Mouse (Mus musculus): ENCODE measurements around the gene Numbl.
A peak's percentile ranks its signal among the peaks of the same experiment; 100 is the strongest.

Numbl gene

DNA sequence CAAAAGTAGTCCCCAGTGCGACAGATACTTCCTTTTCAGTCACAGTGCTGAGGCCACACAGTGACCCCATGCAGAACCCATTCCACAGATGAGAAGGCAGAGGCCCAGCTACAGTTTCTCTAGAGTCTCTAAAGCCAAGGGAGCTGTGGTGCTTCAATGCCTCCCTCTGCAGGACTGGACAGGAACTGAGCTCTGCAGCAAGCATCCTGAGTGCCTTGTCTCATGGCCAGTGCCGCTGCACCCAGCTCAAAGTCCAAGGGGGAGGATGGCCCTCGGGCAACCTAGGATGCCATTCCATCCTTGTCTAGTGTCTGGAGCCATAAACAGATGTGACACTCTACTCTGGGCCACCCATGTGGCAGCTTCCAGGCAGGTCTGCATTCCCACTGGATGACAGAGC lies 2.5 kb upstream of the Numbl start:
- no peak for DNase-seq (ENCODE audit: low spot score)

DNA sequence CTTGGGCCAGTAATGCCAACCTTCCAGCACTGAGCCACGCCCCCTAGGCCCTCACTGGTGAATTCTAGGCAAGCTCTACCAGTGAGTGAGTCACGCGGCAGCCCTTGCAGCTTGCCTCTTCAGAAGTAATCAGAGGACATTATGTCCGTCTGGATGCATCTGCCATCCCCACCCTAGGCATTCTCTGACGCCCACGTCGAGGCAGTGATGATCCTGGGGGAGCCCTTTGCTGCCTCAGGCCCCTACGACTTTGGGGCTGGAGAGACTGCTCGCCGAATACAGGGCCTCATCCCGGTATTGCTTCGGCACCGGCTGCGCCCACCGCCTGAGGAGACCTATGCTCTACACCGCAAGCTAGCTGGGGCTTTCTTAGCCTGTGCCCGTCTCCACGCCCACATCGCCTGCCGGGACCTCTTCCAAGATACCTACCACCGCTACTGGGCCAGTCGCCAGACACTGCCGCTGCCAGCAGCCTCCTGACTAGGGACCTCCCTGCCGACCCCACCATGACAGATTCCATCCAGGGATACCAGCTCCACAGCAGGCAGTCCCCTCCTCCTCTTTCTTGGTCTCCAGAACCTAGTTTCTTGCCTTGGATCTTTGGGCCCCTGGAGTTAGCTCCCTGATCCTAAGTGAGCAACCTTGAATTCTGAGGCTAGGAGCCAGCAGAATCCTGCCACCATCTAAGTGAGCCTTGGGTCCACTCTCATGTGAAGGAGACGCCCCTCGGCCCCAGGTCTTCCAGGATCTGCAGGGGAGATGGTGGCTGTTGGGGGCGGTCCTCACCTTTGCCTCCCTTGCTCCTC lies 984 bp upstream of the Numbl start:
- peak; percentile 29 for DNase-seq (ENCODE audit: low spot score)

DNA sequence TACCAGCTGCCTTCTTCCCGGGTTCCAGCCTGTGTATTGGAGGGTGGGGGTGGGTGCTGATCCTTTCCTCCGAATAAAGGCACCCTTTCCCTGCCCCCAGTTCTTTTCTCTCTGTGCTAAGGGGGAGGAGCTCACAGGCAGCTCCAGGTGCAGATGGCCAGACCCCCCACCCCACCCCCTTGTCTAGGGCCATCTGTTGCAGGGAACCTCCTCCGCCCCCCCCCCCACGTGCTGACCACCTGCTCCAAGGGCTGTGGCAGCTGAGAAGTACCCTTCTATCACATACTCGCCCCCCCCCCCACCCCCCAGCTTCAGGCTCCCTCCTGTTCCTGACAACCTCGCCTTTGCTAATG lies 405 bp upstream of the Numbl start:
- DNase-seq (ENCODE audit: low spot score) = no peak

DNA sequence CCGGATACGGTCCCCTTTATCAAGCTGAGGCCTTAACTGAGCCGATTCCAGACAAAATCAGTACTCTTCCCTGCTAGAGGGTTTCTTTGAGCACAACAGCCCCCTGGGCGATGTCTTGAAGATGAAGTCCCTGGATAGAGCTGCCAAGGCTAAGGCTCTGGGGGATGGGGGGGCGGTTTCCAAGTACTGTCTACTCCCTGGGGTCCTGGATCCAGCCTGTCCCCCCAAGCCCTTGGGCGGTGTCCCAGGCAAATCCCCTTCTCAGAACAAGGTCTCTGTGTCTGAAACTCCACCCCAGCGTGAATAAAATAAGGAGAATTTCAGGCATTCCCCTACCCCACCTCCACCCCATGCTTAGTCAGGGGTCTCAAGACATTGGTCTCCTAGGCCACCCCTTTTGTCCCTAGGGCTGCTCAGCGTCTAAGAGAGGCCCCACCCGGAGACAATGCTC lies 1.1 kb downstream of the Numbl start:
- DNase-seq (ENCODE audit: low spot score) = no peak

DNA sequence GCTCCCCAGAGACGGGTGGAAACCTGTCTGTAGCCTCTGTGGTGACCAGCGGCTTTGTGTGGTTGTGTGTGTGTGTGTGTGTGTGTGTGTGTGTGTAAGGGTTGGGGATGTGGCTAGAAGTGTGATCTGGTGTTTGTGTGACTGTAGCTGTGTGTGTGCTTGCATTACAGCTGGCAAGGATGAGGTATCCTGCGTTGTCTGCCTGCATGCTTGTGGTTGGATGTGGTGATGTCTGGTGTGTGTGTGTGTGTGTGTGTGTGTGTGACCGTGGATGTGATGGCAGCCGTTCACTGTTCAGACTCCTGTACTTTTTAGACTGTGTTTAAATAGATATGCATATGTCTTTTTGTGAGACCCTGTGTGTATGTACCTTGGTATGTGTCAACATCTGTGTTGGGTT lies 1.5 kb downstream of the Numbl start:
- no peak for DNase-seq (ENCODE audit: low spot score)

DNA sequence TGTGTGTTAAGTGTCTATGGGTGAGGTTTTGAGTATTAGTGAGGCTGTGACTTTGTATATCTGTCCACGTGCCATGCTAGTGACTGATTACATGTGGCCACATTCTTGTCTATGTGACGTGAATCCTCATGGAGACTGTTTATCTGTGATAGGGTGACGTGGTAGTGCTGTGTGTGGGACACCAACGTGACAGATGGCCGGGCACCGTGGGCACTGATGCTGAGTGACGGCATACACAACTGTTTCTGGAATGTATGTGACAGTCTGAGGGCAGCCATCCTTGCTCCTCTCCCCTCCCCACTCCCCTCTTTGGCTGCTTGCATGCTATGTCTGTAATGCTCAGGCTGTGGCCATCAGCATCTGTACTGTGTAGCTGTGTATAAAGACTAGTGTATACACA lies 2.6 kb downstream of the Numbl start:
- DNase-seq (ENCODE audit: low spot score) = no peak

DNA sequence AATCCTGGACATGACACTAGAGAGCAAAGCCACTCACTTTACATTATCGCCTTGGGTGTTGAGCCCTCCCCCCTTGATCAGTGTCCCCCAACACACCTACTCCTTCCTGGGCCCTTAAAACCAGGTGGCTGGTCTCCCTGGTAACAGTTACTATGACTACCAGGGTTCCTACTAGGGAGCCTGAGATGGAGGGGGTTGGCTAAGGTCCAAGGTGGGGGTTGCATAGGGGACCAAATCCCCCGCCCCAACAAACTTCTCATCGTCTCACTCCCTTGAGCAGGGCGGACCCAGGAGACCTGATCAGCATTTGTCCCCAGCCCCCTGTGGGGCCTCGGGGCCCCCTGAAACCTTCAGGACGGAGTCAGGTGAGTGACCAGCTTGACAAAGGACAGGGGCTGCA lies 3.7 kb downstream of the Numbl start:
- no peak for DNase-seq (ENCODE audit: low spot score)

DNA sequence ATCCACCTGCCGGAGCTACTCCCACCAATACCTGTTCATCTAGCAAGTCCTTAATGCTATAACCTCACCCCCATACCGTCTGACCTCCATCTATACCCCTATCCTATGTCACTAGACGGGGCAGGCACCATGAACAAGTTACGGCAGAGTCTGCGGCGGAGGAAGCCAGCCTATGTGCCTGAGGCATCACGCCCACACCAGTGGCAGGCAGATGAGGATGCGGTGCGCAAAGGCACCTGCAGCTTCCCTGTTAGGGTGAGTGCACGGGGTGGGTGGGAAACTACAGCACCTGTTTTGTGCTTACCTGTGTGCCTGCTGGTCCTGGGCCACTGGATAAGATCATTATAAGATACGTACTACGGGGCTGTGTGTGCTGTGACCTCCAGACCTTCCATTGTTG lies 6.5 kb downstream of the Numbl start:
- DNase-seq (ENCODE audit: low spot score) = no peak

DNA sequence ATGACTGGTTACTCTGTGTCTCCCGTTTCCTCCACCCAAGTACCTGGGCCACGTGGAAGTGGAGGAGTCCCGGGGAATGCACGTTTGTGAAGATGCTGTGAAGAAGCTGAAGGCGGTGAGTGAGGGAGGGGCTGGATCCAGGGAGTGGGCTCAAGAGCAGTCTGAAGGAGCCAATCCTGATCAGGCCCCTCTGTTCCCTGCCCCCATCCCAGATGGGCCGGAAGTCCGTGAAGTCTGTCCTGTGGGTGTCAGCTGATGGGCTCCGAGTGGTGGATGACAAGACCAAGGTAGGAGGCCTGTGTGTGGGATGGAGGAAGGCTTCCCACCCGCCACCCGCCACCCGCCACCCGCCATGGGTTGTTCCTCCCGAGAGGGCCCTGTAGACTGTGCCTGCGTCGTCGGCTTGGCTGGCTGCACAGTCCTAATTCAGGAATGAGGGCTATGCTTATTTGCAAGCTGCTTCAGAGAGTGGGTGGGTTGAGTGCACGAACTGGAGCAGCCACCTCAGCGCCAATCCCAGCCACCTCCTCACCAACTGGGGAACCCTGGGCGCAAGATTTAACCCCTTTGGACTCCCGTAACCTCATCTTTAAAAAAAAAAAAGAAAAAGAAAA lies 8.4 kb downstream of the Numbl start:
- no peak for DNase-seq (ENCODE audit: low spot score)

DNA sequence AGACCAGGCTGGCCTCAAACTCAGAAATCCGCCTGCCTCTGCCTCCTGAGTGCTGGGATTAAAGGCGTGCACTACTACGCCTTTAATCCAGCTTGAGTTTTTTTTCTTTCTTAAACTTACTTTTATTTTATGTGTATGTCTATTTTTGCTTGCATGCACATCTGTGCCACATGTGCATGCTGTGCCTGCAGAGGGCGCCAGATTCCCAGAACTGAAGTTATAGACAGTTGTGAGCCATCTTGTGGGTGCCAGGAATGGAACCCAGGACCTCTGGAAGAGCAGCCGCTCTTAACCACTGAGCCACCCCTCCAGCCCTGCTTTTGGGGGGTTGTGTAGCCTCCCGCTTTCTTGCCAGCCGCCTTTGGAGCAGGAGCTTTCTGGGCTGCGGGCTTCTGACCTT lies 13.2 kb downstream of the Numbl start:
- DNase-seq (ENCODE audit: low spot score) = no peak

DNA sequence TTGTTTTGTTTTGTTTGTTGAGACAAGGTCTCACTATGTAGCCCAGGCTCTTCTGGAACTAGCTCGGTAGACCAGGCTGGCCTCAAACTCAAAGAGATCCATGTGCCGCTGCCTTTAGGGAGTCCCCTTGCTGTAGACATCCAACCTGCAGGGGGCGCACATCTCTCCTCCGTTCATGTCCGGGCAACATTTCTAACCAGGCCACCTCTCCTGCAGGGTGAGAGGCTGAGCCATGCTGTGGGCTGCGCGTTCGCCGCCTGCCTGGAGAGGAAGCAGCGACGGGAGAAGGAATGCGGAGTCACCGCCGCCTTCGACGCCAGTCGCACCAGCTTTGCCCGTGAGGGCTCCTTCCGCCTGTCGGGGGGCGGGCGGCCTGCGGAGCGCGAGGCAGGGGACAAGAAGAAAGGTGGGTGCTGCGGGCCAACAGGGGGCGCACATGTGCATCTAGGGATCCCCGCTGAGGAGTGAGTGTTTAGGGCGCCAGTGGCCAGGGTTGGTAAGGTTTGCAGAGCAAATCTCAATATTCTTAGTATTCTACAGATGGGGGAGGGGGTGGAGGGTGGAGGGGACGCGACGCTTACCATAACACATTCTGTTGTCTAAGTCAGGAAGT lies 15.6 kb downstream of the Numbl start:
- no peak for DNase-seq (ENCODE audit: low spot score)

DNA sequence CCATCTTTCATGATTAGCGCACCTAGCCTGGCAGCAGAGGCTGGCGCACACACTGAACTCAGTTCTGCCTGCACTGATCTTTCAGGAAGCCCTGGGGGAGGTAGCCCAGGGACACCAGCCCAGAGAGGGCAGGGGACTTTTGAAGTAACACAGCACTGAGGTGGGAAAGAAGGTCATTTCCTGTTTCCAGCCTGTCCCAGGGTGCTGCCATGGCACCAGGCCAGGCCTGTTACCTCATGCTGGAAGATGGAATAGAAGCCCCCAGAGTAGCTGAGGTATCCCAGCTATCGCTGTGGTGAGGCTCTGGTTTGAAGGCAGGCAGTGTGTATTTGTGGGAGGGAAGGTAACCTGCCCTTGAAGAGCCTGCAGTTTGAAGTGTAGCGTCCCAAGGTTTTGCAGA lies 16.7 kb downstream of the Numbl start:
- no peak for DNase-seq (ENCODE audit: low spot score)

DNA sequence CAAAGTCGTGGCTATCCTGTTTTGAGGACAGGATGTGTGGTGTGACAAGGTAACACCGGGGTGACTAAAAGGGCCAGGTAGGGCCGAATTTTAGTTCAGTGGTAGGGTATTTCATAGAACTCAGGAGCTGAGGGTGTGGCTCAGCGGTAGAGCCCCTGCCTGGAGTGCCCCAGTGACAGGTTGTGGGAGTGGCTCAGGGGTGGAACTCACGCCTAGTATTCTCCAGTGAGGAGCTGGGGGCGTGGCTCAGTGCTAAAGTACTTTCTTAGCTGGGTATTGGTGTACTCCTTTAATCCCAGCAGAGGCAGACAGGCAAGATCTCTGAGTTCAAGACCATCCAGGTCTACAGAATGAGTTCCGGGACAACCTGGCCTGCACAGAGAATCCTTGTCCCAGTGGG lies 17.8 kb downstream of the Numbl start:
- no peak for DNase-seq (ENCODE audit: low spot score)

DNA sequence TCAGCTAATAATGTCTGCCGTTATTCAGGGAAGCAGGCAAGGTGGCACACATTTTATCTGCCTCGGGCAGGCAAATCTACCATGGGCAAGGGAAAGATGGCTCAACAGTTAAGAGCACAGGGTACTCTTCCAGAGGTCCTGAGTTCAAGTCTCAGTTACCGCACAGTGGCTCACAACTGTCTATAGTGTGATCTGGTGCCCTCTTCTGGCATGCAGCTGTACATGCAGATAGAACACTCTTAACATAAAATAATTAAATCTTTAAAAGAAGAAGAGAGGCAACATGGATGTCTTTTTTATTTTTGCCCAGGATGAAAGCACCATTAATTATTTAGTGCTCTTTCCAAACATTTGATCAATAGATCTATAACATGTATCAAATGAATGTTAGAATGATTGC lies 19.0 kb downstream of the Numbl start:
- DNase-seq (ENCODE audit: low spot score) = no peak

DNA sequence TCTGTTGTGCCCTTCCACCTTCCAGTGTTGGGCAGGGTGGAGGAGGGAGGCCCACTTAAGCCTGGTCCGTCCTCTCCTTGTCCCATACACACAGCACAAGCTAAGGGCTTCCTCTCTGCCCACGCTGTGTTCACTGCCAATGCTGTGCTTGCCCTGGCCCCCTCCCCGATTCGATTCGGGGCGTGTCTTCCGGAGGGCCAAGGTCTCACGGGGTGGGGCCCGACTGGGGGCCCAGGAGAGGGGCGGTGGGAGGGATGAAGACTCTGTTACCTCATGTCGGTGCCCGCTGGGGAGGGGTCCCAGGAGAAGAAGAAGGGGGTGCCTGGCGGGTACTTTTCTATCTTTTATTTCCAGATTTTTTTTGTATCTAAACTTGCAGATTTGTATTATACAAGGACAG lies 23.5 kb downstream of the Numbl start:
- no peak for DNase-seq (ENCODE audit: low spot score)

DNA sequence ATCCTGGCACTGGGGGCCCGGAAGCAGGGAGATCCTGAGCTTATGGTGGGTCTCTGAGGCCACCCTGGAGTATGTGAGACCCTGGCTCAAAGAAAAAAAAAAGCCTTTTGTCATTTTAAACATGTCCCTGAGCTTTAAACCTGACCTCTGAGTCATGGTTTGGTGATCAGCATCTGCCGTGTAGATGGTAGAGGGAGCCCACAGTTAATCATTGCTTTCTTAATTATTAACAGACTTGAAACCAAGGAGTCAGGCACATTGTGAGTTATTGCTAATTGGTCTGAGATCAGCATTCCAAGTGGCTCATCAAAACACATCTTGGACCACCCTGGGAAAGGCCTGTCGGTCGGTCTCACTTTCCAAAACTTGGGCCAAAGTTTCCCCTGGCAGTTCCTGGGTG lies 24.0 kb downstream of the Numbl start:
- DNase-seq (ENCODE audit: low spot score) = no peak

DNA sequence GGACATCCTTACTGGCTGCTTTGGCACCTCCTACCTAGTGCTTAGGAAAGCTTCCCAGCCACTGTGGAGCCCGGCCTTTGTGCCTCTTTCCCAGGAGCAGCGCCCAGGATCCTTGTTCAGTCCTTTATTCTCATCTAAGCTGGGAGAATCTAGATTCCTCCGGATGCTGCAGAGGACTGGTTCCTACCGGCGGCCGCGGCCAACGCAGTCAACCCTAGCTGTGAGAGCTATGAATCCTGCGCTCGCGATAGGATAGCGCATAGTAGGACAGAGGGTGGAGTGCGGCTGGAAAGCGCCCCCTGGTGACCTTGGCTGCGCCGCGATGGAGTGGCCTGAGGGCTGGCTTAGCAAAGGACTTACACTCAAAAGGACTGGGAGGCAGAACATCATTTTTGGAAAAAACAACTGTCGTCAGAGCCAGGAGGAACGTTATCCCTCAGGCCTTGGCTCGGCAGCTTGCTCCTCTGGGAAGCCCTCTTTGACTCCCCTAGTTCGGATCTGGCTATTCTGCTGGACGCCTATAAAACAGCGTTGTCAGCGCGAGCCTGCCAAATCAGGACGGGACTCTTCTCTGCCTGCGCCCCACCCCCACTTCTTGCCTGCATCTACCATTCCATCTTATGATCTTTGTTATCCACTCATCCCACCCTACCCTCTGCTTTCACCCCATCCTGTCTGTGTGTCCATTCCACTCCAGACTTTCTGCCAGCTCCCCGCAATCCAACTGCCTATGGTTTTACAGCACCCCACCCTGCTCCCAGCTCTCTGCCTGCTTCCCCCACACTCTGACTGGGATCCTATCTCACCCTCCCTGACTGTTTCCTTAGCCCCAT lies 26.8 kb downstream of the Numbl start:
- peak; percentile 20 for DNase-seq (ENCODE audit: low spot score)

DNA sequence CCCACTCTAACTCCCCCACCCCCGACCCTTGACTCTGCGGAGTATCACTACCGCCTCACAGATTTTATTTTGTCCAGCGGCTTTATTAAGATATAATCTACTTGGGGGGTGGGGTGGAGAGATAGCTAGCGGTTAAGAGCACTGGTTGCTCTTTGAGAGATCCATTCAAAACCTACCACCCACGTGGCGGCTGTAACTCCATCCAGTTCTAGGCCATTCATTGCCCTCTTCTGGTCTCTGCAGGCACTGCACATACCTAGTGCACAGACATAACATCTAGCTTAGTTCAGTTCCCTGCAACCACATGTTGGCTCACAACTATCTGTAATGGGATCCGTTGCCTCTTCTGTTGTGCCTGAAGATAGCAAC lies 27.4 kb downstream of the Numbl start:
- no peak for DNase-seq (ENCODE audit: low spot score)

DNA sequence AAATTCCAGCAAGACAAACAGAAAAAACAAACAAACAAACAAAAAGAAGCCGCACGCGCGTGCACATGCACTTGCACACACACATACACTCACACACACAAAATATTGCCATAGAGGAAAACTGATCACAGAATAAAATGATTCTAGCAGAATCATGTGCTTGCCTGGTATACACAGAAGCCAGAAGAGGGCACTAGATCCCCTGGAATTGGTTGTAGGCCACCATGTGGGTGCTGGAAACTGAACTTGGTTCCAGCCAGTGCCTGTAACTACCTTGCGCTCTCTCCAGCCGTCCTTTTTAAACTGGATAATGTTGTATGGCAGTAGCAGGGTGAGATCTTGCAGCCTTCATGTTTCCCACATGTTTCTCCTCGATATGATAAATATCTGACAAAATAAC lies 30.5 kb downstream of the Numbl start:
- no peak for DNase-seq (ENCODE audit: low spot score)

DNA sequence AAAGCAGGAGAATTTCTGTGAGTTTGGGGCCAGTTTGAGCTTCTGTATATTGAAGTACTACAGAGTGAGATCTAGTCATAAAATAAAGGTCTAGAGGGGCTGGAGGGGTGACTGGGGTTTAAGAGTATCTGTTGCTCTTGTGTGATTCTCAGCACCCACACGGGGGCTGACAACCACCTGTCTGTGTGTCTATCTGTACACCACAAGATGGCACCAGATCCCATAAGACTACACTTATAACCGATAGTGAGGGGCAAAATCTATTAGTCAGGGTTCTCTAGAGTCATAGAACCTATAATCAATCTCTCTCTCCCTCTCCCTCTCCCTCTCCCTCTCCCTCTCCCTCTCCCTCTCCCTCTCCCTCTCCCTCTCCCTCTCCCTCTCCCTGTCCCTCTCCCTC lies 32.3 kb downstream of the Numbl start:
- DNase-seq (ENCODE audit: low spot score) = no peak

DNA sequence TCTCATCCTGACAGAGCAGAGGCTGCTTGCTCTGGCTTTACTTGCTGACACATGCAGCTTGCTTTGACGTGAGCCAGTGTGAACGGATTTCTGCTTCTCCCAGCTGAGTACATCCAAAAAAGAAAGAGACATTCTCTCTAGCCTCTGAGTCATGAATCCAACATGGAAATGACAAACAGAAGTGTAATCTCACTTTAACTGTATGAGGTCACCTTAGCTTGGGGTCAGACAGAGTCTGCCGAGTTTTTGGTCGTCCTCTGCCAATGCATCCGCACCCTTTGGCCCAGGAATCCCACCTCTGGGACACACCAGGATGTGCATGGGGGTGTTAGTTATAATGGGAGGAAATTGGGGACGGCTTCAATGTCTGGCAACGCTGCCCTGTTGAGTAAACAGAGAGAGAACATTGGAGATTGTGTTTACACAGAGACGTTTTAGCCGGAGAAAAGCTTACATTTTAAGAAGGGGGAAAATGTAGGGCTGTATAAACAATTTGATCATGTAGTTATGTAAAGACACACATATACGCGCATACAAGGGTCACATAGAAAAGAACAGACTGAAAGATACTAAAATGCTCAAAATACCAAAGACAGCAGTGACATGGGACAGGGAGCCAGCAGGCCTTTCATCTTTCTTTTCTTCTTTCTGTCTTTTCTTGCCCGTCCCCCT lies 33.7 kb downstream of the Numbl start:
- no peak for DNase-seq (ENCODE audit: low spot score)

DNA sequence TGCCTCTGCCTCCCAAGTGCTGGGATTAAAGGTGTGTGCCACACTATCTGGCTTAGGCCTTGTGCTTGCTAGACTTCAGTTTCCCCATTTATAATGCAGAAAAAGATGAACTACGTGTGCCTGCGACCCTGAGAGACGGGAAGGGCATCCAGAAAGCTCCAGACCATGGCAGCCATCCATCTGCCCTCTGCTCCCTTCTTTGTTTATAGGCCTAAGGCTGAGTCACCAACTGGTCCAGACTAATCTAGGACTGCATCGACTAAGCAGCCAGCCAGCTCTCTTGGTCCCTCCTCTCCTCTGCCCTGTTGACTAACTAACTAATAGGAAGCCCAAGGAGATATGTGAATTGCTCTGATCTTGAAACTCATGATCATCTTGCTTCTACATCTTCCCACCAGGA lies 37.7 kb downstream of the Numbl start:
- DNase-seq (ENCODE audit: low spot score) = no peak

Measured in ovary, postnatal 10 days (tissue).